Mouse (Mus musculus): ENCODE measurements around the gene Cxcr1.
A peak's percentile ranks its signal among the peaks of the same experiment; 100 is the strongest.
"Not testable (repeated sequence)": the region's sequence is repeated elsewhere in the genome, so short reads cannot be mapped to it uniquely, and the experiment has no call there.

Cxcr1 gene

GRCm38 (mm10) chr1:74195961-74196360 is 1.5 kb upstream of the Cxcr1 start:
- peak; percentile 26 for DNase-seq

- DNase-seq: no peak
Measured at GRCm38 (mm10) chr1:74192711-74193110, 1.7 kb downstream of the Cxcr1 start.

GRCm38 (mm10) chr1:74190471-74190870 is 4.0 kb downstream of the Cxcr1 start:
- no peak for DNase-seq

- no peak for DNase-seq
Measured at GRCm38 (mm10) chr1:74183006-74183405, 11.4 kb downstream of the Cxcr1 start.

GRCm38 (mm10) chr1:74181462-74181861 is 13.0 kb downstream of the Cxcr1 start:
- no peak for DNase-seq

- no peak for DNase-seq
Measured at GRCm38 (mm10) chr1:74179624-74180408, 14.6 kb downstream of the Cxcr1 start.

- DNase-seq: no peak
Measured at GRCm38 (mm10) chr1:74178618-74179017, 15.8 kb downstream of the Cxcr1 start.

- no peak for DNase-seq
Measured at GRCm38 (mm10) chr1:74175731-74176130, 18.7 kb downstream of the Cxcr1 start.

GRCm38 (mm10) chr1:74172722-74173121 is 21.7 kb downstream of the Cxcr1 start:
- DNase-seq: no peak

- no peak for DNase-seq
Measured at GRCm38 (mm10) chr1:74169721-74170120, 24.7 kb downstream of the Cxcr1 start.

- no peak for DNase-seq
Measured at GRCm38 (mm10) chr1:74167136-74167535, 27.3 kb downstream of the Cxcr1 start.

GRCm38 (mm10) chr1:74160036-74160435 is 34.4 kb downstream of the Cxcr1 start:
- DNase-seq: no peak

- DNase-seq: not testable (repeated sequence)
Measured at GRCm38 (mm10) chr1:74159613-74160012, 34.8 kb downstream of the Cxcr1 start.

GRCm38 (mm10) chr1:74156381-74156910 is 38.0 kb downstream of the Cxcr1 start:
- no peak for DNase-seq

GRCm38 (mm10) chr1:74155435-74156012 is 38.9 kb downstream of the Cxcr1 start:
- no peak for DNase-seq

GRCm38 (mm10) chr1:74153461-74154184 is 40.8 kb downstream of the Cxcr1 start, which contains the start of gene Cxcr2:
TSS of gene Cxcr2 (plus strand) at chr1:74153989.
- peak; percentile 31 to 44 for DNase-seq

- DNase-seq: no peak
Measured at GRCm38 (mm10) chr1:74151091-74151490, 43.3 kb downstream of the Cxcr1 start.

GRCm38 (mm10) chr1:74150101-74150500 is 44.3 kb downstream of the Cxcr1 start:
- DNase-seq: no peak

- DNase-seq: no peak
Measured at GRCm38 (mm10) chr1:74149106-74149885, 45.1 kb downstream of the Cxcr1 start.
